Mouse (Mus musculus) thymus, postnatal 4 days (tissue): Measurements from ENCODE around the gene Gsta3.

Experiments
- DNase-seq: peaks from one replicate; pipeline ENCODE4 v3.0.0; 2021

Gene Gsta3

GRCm38 (mm10) chr1:21304174-21304573, 63.8 kb downstream of the Gsta3 start:
- no peak for DNase-seq

- DNase-seq = no peak
Measured at GRCm38 (mm10) chr1:21304646-21305045, 64.3 kb downstream of the Gsta3 start.

- DNase-seq = no peak
Measured at GRCm38 (mm10) chr1:21305443-21305842, 65.1 kb downstream of the Gsta3 start.

- no peak for DNase-seq
Measured at GRCm38 (mm10) chr1:21314336-21314735, 73.9 kb downstream of the Gsta3 start.
